Mouse (Mus musculus) forebrain, embryonic 10.5 days (tissue): ENCODE data around the gene Gm7978. TPM values are rescaled to one million over a fixed set of nuclear protein-coding genes. Genes with fewer than 3 reads are reported as not detected.
"Not testable (repeated sequence)": the region's sequence is repeated elsewhere in the genome, so short reads cannot be mapped to it uniquely, and the experiment has no call there.

ENCODE experiments used
- DNase-seq: peaks from one replicate; pipeline ENCODE4 v3.0.0-alpha.2; 2017; ENCODE audit warnings: low spot score; ENCODE audit errors: extremely low spot score
- H3K27ac ChIP-seq: fragments of 300-500 bp; sonication (generic); 2 replicates; pipeline ENCODE4 v1.5.1; 2016; ENCODE audit warnings: mild to moderate bottlenecking
- H3K27me3 ChIP-seq: fragments of 300-500 bp; sonication (generic); 2 replicates; pipeline ENCODE4 v1.6.1; 2016; ENCODE audit warnings: mild to moderate bottlenecking; ENCODE audit not compliant: poor library complexity, severe bottlenecking
- H3K36me3 ChIP-seq: fragments of 300-500 bp; sonication (generic); replicated peaks from 2 replicates; pipeline ENCODE4 v1.6.1; 2016; ENCODE audit warnings: mild to moderate bottlenecking, moderate library complexity
- H3K4me1 ChIP-seq: fragments of 300-500 bp; sonication (generic); 2 replicates; pipeline ENCODE4 v1.6.1; 2016
- H3K4me3 ChIP-seq: fragments of 300-500 bp; sonication (generic); 2 replicates; pipeline ENCODE4 v1.5.1; 2016; ENCODE audit warnings: mild to moderate bottlenecking, moderate library complexity
- H3K9me3 ChIP-seq: fragments of 300-500 bp; sonication (generic); 2 replicates; pipeline ENCODE4 v1.6.1; 2016; ENCODE audit warnings: mild to moderate bottlenecking, moderate library complexity
- WGBS: fragments of 180-500 bp; shearing (Covaris S2); methylation state at CpG from one replicate; pipeline ENCODE4 v1.1.7; 2016; 5-methylcytosine and 5-hydroxymethylcytosine counted together
- polyA plus RNA-seq: library from polyadenylated mRNA; unstranded; fragments of >200 nt; fragmentation: Nextera tagmentation; extraction: Ambion mirVana; gene quantifications from 2 replicates; pipeline ENCODE4 v1.2.1, GENCODE M21; 2016

Gene Gm7978
- polyA plus RNA-seq: not detected in 2 replicates

GRCm38 (mm10) chr5:95736073-95736472 is at the start of gene Gm7978:
Gene Gm7978 (minus strand): TSS chr5:95736173.
- not testable (repeated sequence) for H3K9me3 ChIP-seq, H3K27me3 ChIP-seq, H3K36me3 ChIP-seq, H3K4me1 ChIP-seq, H3K4me3 ChIP-seq, H3K27ac ChIP-seq, DNase-seq
- WGBS: no CpG with 5 or more reads among the region's 1 CpGs

GRCm38 (mm10) chr5:95775690-95776089 is 39.7 kb upstream of the Gm7978 start, which contains the start of gene E330014E10Rik:
Gene E330014E10Rik (plus strand): TSS chr5:95775990.
- not testable (repeated sequence) for H3K27ac ChIP-seq, H3K4me3 ChIP-seq, H3K4me1 ChIP-seq, H3K36me3 ChIP-seq, H3K9me3 ChIP-seq, H3K27me3 ChIP-seq, DNase-seq
- no CpG with 5 or more reads among the region's 2 CpGs for WGBS

- H3K27me3 ChIP-seq, DNase-seq, H3K4me1 ChIP-seq, H3K36me3 ChIP-seq, H3K9me3 ChIP-seq, H3K27ac ChIP-seq, H3K4me3 ChIP-seq: not testable (repeated sequence)
- no CpG with 5 or more reads among the region's 3 CpGs for WGBS
These were observed 5.7 kb upstream of the Gm7978 start, which contains the start of gene Gm7982 for GRCm38 (mm10) chr5:95741714-95742113. Gene Gm7982 (plus strand): TSS chr5:95742014.

Other genes with a start within 250 kb of the Gm7978 start
- not detected in 2 replicates for gene Gm3286, start 225.4 kb downstream of the Gm7978 start, polyA plus RNA-seq
- not detected in 2 replicates for gene Gm7971, start 141.3 kb downstream of the Gm7978 start, polyA plus RNA-seq
- gene Gm7982, start 5.8 kb upstream of the Gm7978 start, polyA plus RNA-seq: not detected in 2 replicates
- gene E330014E10Rik, start 39.8 kb upstream of the Gm7978 start, polyA plus RNA-seq: not detected in 2 replicates
- 8.4 and 9.2 TPM in 2 replicates for gene Cxcl13, start 220.8 kb upstream of the Gm7978 start, polyA plus RNA-seq